Mouse (Mus musculus) urinary bladder, adult 18-20 months (tissue): Measurements from ENCODE around the gene Nxnl2.
"Not testable (repeated sequence)": the region's sequence is repeated elsewhere in the genome, so short reads cannot be mapped to it uniquely, and the experiment has no call there.

Experiments used
- DNase-seq, 2 experiments: peaks; one replicate each; pipeline ENCODE4 v3.0.0; 2022; ENCODE audit warnings: low spot score in 2 of 2, mixed read lengths in 2 of 2

Nxnl2 gene

DNA sequence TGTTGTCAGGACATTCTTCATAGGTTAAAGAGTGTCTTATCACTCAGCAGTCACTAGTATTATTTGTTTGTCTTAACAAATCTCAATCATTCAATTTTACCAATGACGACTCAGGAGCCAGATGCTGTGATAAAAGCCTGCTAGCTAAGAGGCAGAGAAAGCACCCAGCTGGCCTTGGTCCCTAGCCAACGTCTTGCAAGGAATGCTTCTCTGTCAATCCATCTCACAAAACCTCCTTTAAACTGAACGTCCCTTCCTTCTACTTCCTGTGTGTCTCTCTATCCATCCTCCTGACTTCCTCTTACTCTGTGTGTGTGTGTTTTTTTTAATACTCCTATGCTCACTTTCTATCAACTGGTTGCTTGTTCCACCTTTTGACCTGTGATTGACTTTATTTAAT lies 8.5 kb downstream of the Nxnl2 start:
- DNase-seq, result no peak

DNA sequence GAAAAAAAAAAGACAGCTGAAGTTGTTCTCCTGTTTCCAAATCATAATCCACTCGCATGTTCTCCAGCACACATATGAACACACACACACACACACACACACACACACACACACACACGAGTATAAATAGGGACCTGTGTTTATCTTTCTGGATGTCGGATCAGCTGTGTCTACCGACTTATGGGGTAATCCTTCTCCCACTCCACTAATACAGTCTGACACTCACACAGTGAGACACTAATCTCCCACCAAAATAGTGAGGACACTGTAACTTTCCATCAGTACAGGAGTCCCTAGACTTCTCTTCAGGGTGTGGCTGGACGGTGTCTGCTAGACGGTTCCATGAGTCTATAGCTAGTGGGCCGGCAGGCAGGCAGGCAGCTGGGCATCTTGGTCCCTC lies 11.4 kb downstream of the Nxnl2 start:
- DNase-seq, result no peak

DNA sequence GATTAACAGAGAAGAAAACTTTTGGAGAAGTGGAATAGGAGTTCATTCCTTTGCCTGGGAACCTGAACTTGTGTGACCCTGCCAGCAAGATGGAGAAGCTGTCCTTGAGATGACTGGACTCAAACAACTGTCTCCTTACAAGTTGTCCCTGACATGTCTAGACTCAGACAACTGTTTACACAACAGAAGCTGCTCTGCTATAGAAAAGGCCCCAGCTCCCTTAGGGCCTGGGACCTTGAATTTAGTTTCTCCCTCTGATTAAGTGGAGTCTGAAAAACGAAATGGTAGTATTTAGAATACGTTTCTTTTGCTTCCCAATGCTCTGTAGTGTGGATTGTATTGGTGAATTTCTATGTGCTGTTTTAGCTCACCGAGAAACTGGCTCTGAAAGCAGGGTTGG lies 14.1 kb downstream of the Nxnl2 start:
- DNase-seq, result no peak

DNA sequence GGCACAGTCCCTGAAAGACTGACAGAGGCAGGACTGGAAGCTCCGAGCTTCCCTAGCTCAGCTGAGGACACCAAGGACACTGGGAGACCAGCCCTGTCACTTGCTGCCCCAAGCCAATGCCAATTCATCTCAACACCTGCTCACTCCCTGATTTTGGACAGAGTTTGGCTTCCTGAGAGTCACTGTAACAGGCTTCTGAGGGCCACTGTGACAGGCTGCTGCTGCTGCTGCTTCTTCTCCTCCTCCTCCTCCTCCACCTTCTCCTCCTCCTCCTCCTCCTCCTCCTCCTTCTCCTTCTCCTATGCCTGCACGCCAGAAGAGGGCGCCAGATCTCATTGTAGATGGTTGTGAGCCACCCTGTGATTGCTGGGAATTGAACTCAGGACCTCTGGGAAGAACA lies 19.5 kb downstream of the Nxnl2 start:
- no peak for DNase-seq

DNA sequence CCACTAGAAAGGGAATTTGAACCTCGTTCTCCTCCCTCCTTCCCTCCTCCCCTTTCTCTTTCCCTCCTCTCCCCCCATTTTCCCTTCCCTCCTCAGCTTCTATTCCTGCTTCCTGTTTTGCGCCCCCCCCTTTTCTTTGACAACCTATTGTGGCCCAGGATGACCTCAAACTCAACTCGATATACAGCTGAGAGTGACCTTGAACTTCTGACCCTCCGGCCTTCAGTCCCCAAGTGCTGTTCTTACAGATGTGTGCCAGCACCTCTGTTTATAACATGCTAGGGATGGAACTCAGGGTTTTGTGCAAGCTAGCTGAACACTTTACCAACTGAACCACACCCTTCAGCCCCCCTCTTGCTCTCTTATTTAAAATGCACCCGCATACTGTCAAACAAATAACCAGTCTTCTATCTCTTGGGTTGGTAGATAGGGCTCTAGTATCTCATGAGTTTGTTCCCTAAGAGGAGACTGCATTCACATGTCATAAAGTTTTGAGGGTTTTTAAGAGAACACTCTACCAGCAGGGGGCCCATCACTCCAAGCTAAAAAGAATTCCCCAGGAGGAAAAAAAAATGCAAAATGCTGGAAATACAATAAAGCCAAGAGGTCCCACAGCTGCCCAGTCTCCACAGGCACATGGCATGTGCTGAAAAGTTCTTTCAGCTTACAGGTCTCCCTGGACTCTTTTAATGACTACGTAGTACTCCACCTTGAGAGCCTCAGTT lies 20.8 kb downstream of the Nxnl2 start:
- DNase-seq, result no peak

DNA sequence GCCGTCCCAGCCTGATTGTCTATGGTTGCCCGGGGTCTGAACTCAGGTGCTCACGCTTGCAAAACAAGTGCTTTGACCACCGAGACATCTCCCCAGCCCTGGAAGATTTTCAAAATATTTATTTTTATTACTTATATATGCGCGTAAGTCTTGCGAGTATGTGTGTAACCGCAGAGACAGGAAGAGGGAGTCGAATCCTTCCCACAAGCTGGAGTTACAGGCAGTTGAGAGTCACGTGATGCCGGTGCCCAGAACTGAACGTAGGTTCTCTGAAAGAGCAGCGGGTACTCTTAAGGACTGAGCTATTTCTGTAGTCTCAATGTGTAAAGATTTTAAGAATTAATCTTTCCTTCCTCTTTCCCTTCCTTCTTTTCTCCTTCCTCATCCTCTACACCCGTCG lies 23.1 kb downstream of the Nxnl2 start:
- no peak for DNase-seq

DNA sequence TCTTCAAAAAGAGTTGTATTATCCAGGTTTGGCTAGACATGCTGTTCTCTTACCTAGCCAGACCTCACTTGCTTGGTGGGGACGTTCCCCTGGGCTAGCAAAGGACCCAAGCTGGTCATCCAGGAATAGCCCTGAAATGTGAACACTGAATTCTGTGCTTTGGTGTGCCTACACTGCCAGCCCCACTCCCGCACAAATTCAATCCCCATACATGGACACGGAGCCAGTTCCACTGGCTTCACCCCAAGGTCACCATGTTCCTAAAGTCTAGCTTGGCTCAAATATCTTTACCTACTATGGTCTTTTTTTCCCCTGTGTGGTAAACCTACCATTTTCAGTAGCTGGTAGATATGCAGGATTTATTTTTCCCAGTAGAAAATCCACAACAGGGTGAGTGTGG lies 26.9 kb downstream of the Nxnl2 start:
- no peak for DNase-seq

DNA sequence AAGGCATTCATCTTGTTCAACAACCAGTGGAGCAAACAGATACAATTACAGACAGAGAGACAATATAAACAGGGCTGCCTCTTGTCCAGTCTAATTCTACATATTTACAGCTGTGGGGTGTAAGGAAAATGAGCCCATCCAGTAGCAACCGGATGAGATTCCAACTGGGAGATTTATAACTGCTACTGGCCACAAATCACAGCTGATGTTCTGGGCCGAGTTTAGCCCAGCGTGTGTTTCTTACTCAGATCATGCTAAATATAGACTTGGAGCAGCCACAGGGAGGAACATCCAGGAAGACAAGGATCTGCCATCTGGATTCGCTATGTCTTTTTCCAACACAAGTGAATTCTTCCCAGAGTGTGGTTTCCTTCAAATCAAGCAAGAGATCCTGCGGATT lies 27.4 kb downstream of the Nxnl2 start:
- DNase-seq, result no peak

DNA sequence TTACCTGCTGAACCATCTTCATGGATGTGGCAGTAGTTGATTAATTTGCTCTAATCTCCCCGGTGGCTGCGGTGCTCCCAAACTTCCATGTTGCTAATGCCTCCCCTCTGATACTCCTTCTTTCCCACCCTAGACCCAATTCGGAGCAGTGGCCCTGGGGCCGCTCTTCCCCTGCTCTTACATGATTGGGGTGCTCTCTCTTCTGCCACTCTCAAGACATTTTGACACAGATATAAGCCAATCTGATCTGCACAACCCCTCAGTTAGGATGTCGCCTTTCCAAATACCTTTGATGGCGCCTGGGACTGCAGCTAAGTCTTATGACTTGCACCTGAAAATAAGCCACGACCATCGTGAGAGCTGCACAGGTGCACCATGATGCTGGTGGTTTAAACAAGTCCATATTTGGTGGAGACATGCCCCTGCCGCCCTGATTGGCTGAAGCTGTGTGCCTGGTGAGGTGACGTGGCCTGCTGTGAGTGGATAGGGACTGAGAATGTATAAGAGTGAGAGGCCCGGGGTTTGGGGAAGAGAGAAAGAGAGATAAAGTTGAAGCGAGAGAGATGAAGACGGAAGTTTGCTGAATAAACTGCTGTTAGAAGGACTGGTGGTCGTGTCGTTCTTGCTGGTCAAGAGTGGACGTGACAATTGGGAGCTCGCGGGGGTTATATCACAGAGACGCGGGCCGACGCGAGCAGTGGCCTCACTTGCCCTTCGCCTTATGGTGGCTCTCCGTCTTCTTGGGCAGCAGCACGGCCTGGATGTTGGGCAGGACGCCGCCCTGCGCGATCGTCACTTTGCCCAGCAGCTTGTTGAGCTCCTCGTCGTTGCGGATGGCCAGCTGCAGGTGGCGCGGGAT lies 31.4 kb downstream of the Nxnl2 start:
- DNase-seq, result not testable (repeated sequence)

DNA sequence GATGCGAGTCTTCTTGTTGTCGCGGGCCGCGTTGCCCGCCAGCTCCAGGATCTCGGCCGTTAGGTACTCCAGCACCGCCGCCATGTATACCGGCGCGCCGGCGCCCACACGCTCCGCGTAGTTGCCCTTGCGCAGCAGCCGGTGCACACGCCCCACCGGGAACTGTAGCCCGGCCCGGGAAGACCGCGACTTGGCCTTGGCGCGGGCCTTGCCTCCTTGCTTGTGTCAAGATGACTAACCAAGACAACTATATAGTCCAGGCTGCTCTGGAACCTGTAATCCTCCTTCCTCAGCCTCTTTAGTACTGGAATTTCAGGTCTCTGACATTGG lies 32.0 kb downstream of the Nxnl2 start:
- DNase-seq, result peak; percentile 14 to 59

DNA sequence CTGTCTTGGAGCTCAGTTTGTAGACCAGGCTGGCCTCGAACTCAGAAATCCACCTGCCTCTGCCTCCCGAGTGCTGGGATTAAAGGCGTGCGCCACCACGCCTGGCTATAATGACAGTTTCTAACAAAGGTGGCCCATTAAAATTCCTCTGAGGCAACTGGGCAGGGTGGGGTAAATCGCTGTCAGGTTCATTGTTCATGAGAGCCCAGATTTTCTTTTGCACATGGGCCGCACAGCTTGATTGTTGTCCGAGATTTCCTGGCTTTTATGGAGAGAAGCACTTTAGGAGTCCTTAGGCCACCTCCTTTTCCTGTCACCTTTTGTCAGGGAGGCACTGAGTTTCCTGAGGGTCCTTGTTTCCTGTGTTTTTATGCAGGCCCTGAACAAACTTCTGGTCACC lies 32.6 kb downstream of the Nxnl2 start:
- no peak for DNase-seq

DNA sequence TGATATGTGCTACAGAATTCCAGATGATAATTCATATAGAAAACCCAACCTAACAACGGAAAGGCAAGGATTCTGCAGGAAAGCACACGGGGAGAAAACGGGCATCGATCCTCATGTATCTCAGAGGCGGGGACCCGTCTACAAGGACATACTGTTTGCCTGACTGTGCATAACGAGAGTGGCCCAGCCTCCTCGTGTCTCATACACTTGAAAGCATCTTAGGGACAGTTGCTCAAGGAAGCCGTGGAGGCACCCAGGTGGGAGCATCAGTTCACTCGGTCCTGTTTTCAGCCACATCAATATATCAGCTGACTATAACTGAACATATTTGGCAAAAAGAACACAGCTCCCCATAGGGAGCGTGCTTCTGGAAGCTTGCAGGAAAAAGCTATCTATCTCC lies 33.3 kb downstream of the Nxnl2 start:
- not testable (repeated sequence) for DNase-seq

DNA sequence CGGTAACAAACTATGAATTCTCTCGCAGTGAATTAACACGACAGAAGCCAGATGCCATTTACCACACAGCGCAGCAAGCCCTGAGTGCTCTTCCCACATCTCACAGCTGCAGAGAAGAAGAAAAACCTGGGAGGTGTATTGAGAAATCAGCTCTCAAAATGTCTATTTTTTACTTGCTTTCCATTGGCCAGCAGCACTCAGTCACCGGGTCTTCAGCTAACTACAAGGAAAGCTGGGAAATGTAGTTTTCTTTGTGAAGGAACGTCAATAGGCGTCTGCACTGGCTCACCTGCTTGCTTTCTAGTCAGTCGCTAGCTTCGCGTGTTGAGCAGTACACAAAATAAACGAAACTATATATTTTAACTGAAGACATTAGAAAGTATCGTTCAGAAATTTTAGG lies 37.1 kb downstream of the Nxnl2 start:
- DNase-seq, result no peak

DNA sequence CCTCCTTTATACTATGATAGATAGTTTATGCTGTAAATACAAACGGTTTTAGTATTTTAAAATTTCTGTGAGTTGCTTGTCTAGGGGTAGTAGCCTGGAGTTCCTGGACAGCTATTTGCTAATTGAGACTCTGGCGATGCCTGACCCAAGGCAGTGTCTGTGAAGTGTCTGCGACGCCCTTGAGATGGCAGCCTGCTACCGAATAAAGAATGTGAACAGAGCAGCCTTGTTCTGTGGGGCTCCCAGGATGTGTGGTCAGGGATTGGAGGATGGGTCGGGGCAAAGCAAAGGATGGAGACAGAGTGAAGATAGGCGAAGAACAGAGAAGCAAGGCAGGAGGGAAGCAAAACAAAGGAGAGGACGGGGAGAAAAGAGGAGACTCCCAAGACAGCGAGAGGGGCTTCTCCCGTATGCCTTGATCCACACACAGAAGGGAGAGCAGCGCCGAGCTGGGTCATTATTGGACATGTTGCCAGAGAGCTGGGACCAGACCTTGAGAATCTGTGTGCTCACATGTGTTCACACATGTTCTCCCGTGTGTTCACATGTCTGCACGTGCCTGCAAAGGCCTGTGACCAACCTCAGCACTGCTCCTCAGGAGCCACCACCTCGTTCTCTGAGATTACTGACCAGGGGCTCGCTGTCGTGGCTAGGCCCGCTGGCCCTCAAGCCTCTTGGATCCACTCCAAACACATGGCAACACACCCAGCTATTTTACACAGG lies 37.7 kb downstream of the Nxnl2 start:
- DNase-seq, result no peak

DNA sequence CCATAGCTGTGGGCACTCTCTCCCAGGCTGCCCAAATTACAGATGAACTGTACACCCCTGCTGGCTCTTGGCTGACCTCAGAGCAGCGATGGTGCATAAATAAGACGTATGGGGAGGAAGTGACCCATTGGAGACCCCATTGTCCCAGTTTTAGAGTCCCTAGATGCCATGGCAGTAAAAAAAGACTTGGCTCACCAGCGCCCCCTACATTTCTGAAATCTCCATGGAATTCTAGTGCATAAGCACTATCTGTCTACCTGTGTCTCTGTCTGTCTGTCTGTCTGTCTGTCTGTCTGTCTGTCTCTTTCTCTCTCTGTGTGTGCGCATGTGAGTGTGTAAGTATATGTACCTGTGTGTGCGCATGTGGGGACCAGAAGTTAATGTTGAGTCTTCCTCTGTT lies 39.8 kb downstream of the Nxnl2 start:
- no peak for DNase-seq

DNA sequence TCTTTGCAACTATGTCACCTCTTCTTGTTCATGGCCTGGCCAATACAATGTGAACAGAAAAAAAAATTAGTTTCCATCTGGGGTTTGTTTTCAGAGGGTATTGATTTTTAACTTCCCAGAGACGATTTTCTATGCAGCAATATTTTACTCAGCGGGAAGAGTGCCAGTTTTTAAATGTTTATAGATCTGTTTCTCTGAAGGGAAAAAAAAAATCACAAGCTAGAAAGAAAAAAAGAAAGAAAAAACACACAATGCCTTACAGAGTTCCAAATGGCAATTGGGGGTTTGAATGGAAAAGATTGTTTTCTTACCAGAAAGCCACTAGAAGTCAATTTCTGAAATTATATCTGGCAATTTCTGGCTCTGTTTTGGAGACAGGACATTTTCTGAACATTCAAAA lies 43.9 kb downstream of the Nxnl2 start:
- DNase-seq, result no peak

DNA sequence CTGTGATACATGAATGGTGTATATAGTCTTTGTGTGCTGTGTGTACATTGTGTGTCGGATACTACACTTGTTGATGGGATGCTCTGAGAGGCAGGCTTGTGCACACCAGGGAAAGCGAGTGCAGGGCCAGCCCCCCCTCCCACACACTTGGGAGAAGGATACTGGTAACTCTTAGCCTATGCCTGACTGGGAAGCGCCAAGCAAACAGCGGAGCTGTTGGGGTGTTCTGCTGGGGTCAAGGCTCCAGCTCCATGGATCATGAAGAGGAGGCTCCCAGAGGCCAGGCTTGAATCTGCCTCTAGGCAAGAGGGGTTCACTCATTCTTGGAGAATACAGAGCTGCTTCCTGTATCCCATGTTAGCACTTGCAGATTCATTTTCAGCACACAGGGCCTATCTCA lies 50.1 kb downstream of the Nxnl2 start:
- no peak for DNase-seq

DNA sequence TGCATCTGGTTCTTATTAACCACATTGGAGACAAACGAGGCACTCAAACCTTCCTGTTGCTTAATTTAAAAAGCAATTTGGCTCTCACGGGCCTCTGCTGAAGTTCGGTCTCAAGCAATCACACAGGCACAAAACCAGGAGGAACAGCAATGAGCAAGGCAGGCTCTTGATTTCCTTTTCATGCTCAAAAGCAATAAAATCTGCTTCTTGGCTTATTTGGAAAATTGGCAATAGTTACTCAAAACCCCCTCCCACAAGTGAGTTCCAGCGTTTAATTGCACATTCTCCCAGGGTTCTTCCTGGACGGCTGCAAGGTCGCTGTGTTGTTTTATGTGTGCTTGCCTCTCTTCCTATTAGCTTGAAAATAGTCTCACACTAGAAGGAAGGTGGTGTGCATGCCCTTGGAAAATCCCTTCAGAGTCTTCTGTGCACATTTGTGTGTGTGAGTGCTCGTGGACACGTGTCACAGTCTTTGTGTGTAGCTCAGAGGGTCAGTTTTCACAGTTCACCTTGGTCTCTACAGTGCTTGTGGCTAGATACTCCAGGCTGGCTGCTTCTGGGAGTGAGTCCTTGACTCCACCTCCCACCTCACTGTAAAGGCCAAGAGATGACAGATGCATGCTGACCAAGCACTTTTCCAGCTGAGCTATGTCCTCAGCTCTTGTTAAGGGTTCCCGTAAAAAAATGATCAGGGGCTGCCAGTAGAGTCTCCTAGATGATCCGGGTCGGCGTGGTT lies 50.8 kb downstream of the Nxnl2 start:
- no peak for DNase-seq
